9 mouse cellular contexts compared by ENCODE assay signal in genomic region chr2:151512199-151512598, GRCm38 (mm10). TPM values are rescaled to one million over a fixed set of nuclear protein-coding genes. Genes with fewer than 3 reads are reported as not detected.
DNase-seq lines count a peak whose midpoint lies in the region; ATAC-seq and TF ChIP-seq lines count a peak whose summit lies in the region.
"Had no signal": no experiment of that assay in that cellular context is flagged by ENCODE, and none has a peak within 500 bp of the region (broad histone marks: within the 10 kb centered on the region; RNA-seq: fewer than 3 reads in every experiment).

No protein-coding gene starts in this region.

- H3K36me3 ChIP-seq in midbrain, postnatal 0 days (ENCODE audit: insufficient read depth, low read length) = peaks cover 72% of the 10 kb centered on the region
- H3K36me3 ChIP-seq in midbrain, embryonic 15.5 days (replicated peaks) = peaks cover 37% of the 10 kb centered on the region
- H3K36me3 ChIP-seq in intestine, postnatal 0 days (ENCODE audit: control insufficient read depth, insufficient read depth) = peaks cover 69% of the 10 kb centered on the region

- H3K9me3 ChIP-seq in midbrain, postnatal 0 days (ENCODE audit: low read length) = no peaks in the 10 kb centered on the region
- H3K9me3 ChIP-seq in midbrain, embryonic 15.5 days = no peaks in the 10 kb centered on the region
- no peaks in the 10 kb centered on the region for H3K9me3 ChIP-seq in intestine, postnatal 0 days (ENCODE audit: control insufficient read depth)
- H3K9me3 ChIP-seq: neural tube, embryonic 12.5 days had no signal

- H3K4me1 ChIP-seq in midbrain, postnatal 0 days (ENCODE audit: insufficient read depth, low read length) = no peaks in the 10 kb centered on the region
- H3K4me1 ChIP-seq in midbrain, embryonic 15.5 days = no peaks in the 10 kb centered on the region
- no peaks in the 10 kb centered on the region for H3K4me1 ChIP-seq in intestine, postnatal 0 days (replicated peaks; ENCODE audit: control insufficient read depth, insufficient read depth, low read length)
- H3K4me1 ChIP-seq: neural tube, embryonic 12.5 days had no signal

- TF ChIP-seq CTCF in midbrain, postnatal 0 days (IDR thresholded peaks at IDR 0.05) = no peak
- no peak for TF ChIP-seq CTCF in intestine, postnatal 0 days (IDR thresholded peaks at IDR 0.05; ENCODE audit: low read depth)

- H3K27me3 ChIP-seq in midbrain, postnatal 0 days (ENCODE audit: insufficient read depth, low read length) = no peaks in the 10 kb centered on the region
- H3K27me3 ChIP-seq in midbrain, embryonic 15.5 days (replicated peaks) = no peaks in the 10 kb centered on the region
- no peaks in the 10 kb centered on the region for H3K27me3 ChIP-seq in intestine, postnatal 0 days (replicated peaks; ENCODE audit: control insufficient read depth, insufficient read depth, low read length)
- H3K27me3 ChIP-seq: neural tube, embryonic 12.5 days had no signal

- ATAC-seq in midbrain, postnatal 0 days (ENCODE audit: low FRiP score) = peak; percentile 29; the same call in 1 of the 2 replicates
- ATAC-seq in midbrain, embryonic 15.5 days (replicated peaks) = no peak
- no peak for ATAC-seq in intestine, postnatal 0 days

- intact Hi-C loops in gastrocnemius, postnatal 14 days (cut with DNase I; ENCODE audit: low total_unique reads) = no loop called here

- no peak overlapping the region for H3K4me2 ChIP-seq in midbrain, postnatal 0 days (ENCODE audit: low read depth, low read length, poor library complexity, severe bottlenecking)
- H3K4me2 ChIP-seq in midbrain, embryonic 15.5 days = no peak overlapping the region
- no peak overlapping the region for H3K4me2 ChIP-seq in intestine, postnatal 0 days (replicated peaks; ENCODE audit: low read depth)
- H3K4me2 ChIP-seq: neural tube, embryonic 12.5 days had no signal

- H3K9ac ChIP-seq in midbrain, postnatal 0 days (replicated peaks; ENCODE audit: low read length, poor library complexity, severe bottlenecking) = no peak overlapping the region
- H3K9ac ChIP-seq in midbrain, embryonic 15.5 days = no peak overlapping the region
- no peak overlapping the region for H3K9ac ChIP-seq in intestine, postnatal 0 days (ENCODE audit: low read depth, low read length)
- H3K9ac ChIP-seq: neural tube, embryonic 12.5 days had no signal

- DNase-seq in midbrain, postnatal 0 days (ENCODE audit: low spot score) = peak; percentile 72
- peak; percentile 42 to 43 for DNase-seq in cerebellum, adult 18-20 months
- DNase-seq in gastrocnemius, postnatal 14 days = peak; percentile 34
- DNase-seq in layer of hippocampus, adult 8-10 months (ENCODE audit: low spot score in 2 of 2) = peak; percentile 48 to 57
- DNase-seq in ovary, postnatal 14 days (ENCODE audit: low spot score) = peak; percentile 32

- no peak overlapping the region for H3K27ac ChIP-seq in midbrain, postnatal 0 days (ENCODE audit: low read depth, low read length)
- H3K27ac ChIP-seq in midbrain, embryonic 15.5 days = no peak overlapping the region
- no peak overlapping the region for H3K27ac ChIP-seq in intestine, postnatal 0 days (ENCODE audit: low read depth, low read length)
- H3K27ac ChIP-seq: neural tube, embryonic 12.5 days had no signal

- H3K4me3 ChIP-seq in midbrain, postnatal 0 days (ENCODE audit: low read depth, low read length) = no peak overlapping the region
- H3K4me3 ChIP-seq in midbrain, embryonic 15.5 days = no peak overlapping the region
- H3K4me3 ChIP-seq in intestine, postnatal 0 days (ENCODE audit: low read depth, low read length) = no peak overlapping the region
- H3K4me3 ChIP-seq: neural tube, embryonic 12.5 days had no signal

RNA-seq across cellular contexts. Expression of gene Nsfl1c, which starts 18.2 kb away (rescaled TPM):
- 103 and 107 TPM in 2 replicates for total RNA-seq in midbrain, postnatal 0 days (2014; rRNA removed)
- 244 and 250 TPM in 2 replicates for polyA plus RNA-seq in midbrain, postnatal 0 days (2015; fragmentation: Nextera tagmentation; extraction: Ambion mirVana)
- 285 and 292 TPM in 2 replicates for polyA plus RNA-seq in midbrain, embryonic 15.5 days (2015; fragmentation: Nextera tagmentation; extraction: Ambion mirVana)
- 10 to 100 TPM; 81.0 to 92.0 TPM for total RNA-seq in gastrocnemius, postnatal 14 days (2021)
- 100 to 1,000 TPM; 151 to 161 (median 153) TPM for total RNA-seq in layer of hippocampus, adult 8-10 months (2022)
- 92.8 and 99.3 TPM in 2 replicates for polyA plus RNA-seq in intestine, postnatal 0 days (2015; fragmentation: Nextera tagmentation; extraction: Ambion mirVana)

RNA-seq across cellular contexts. Expression of gene Fkbp1a, which starts 30.1 kb away (rescaled TPM):
- 79.2 and 79.3 TPM in 2 replicates for total RNA-seq in midbrain, postnatal 0 days (2014; rRNA removed)
- polyA plus RNA-seq in midbrain, postnatal 0 days (2015; fragmentation: Nextera tagmentation; extraction: Ambion mirVana) = 598 and 619 TPM in 2 replicates
- polyA plus RNA-seq in midbrain, embryonic 15.5 days (2015; fragmentation: Nextera tagmentation; extraction: Ambion mirVana) = 586 and 594 TPM in 2 replicates
- 100 to 1,000 TPM; 190 to 225 TPM for total RNA-seq in gastrocnemius, postnatal 14 days (2021)
- 100 to 1,000 TPM; 794 to 901 (median 846) TPM for total RNA-seq in layer of hippocampus, adult 8-10 months (2022)
- polyA plus RNA-seq in intestine, postnatal 0 days (2015; fragmentation: Nextera tagmentation; extraction: Ambion mirVana) = 370 and 377 TPM in 2 replicates

RNA-seq across cellular contexts. Expression of gene 4921509C19Rik, which starts 36.2 kb away (rescaled TPM):
- not detected in 2 replicates for total RNA-seq in midbrain, postnatal 0 days (2014; rRNA removed)
- not detected in 2 replicates for polyA plus RNA-seq in midbrain, postnatal 0 days (2015; fragmentation: Nextera tagmentation; extraction: Ambion mirVana)
- not detected in 2 replicates for polyA plus RNA-seq in midbrain, embryonic 15.5 days (2015; fragmentation: Nextera tagmentation; extraction: Ambion mirVana)
- total RNA-seq in gastrocnemius, postnatal 14 days (2021) = not detected
- not detected for total RNA-seq in layer of hippocampus, adult 8-10 months (2022)
- not detected in 2 replicates for polyA plus RNA-seq in intestine, postnatal 0 days (2015; fragmentation: Nextera tagmentation; extraction: Ambion mirVana)
- polyA plus RNA-seq: intestine, embryonic 14.5 days; neural tube, embryonic 12.5 days had no signal
